Mouse (Mus musculus) embryonic facial prominence, embryonic 13.5 days (tissue): ENCODE data around the gene Wscd1. TPM values are rescaled to one million over a fixed set of nuclear protein-coding genes. Genes with fewer than 3 reads are reported as not detected.
"Not testable (repeated sequence)": the region's sequence is repeated elsewhere in the genome, so short reads cannot be mapped to it uniquely, and the experiment has no call there.

Experiments used
- ATAC-seq: fragments of 200-750 bp; cut with Nextera tagmentation; 2 replicates; pipeline ENCODE4 v1.8.0; 2017; ENCODE audit warnings: low read depth; ENCODE audit not compliant: insufficient number of reproducible peaks, insufficient read depth, low FRiP score, low TSS enrichment
- H3K27ac ChIP-seq: fragments of 300-500 bp; sonication (generic); 2 replicates; pipeline ENCODE4 v1.5.1; 2015; ENCODE audit warnings: moderate library complexity, mild to moderate bottlenecking, inconsistent platforms
- H3K27me3 ChIP-seq: fragments of 300-500 bp; sonication (generic); 2 replicates; pipeline ENCODE4 v1.6.1; 2015; ENCODE audit warnings: mild to moderate bottlenecking, inconsistent platforms
- H3K36me3 ChIP-seq: fragments of 300-500 bp; sonication (generic); 2 replicates; pipeline ENCODE4 v1.6.1; 2015; ENCODE audit warnings: mild to moderate bottlenecking, inconsistent platforms
- H3K4me1 ChIP-seq: fragments of 300-500 bp; sonication (generic); 2 replicates; pipeline ENCODE4 v1.6.1; 2015; ENCODE audit warnings: inconsistent platforms
- H3K4me2 ChIP-seq: fragments of 300-500 bp; sonication (generic); 2 replicates; pipeline ENCODE4 v1.6.1; 2015; ENCODE audit warnings: moderate library complexity, mild to moderate bottlenecking, inconsistent platforms
- H3K4me3 ChIP-seq: fragments of 300-500 bp; sonication (generic); 2 replicates; pipeline ENCODE4 v1.5.1; 2015; ENCODE audit warnings: mild to moderate bottlenecking, inconsistent platforms
- H3K9ac ChIP-seq: fragments of 300-500 bp; sonication (generic); 2 replicates; pipeline ENCODE4 v1.6.1; 2015; ENCODE audit warnings: mild to moderate bottlenecking, inconsistent platforms
- H3K9me3 ChIP-seq: fragments of 300-500 bp; sonication (generic); 2 replicates; pipeline ENCODE4 v1.6.1; 2016; ENCODE audit warnings: inconsistent platforms
- WGBS: fragments of 180-500 bp; shearing (Covaris S2); methylation state at CpG from one replicate; pipeline ENCODE4 v1.1.7; 2015; ENCODE audit warnings: mixed read lengths; 5-methylcytosine and 5-hydroxymethylcytosine counted together
- polyA plus RNA-seq: library from polyadenylated mRNA; unstranded; fragments of >200 nt; fragmentation: Nextera tagmentation; extraction: Ambion mirVana; gene quantifications from 2 replicates; pipeline ENCODE4 v1.2.1, GENCODE M21; 2015

The Wscd1 gene
- polyA plus RNA-seq, 1 experiment from 2014 or later: 6.1 TPM

DNA sequence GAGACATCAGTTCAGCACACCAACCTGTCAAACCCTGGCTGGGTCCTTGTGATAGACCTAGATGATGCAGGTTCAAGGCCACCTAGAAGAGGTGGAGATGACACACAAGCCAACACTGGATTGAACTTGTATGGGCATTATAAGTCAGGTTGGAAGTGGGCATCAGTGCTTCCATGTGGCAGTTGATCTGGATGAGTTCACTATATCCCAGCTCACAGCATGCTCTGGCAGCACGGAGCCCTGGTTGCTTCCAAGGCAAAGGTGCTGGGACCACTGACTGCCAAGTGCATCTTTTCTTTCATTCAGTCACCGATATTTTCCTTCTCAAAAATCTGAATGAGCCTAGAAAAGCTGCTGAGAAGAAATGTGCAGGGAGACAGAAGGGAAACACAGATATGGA lies 58.8 kb downstream of the Wscd1 start:
- Histone ChIP-seq H3K4me2 (no peak overlapping the region), H3K4me3 (no peak overlapping the region), H3K4me1 (no peaks in the 10 kb centered on the region), H3K27ac (no peak overlapping the region), H3K36me3 (no peaks in the 10 kb centered on the region), H3K9me3 (no peaks in the 10 kb centered on the region), H3K27me3 (no peaks in the 10 kb centered on the region), H3K9ac (no peak overlapping the region)
- no peak for ATAC-seq
- 98% methylated on average over 2 of the region's 2 CpGs for WGBS

DNA sequence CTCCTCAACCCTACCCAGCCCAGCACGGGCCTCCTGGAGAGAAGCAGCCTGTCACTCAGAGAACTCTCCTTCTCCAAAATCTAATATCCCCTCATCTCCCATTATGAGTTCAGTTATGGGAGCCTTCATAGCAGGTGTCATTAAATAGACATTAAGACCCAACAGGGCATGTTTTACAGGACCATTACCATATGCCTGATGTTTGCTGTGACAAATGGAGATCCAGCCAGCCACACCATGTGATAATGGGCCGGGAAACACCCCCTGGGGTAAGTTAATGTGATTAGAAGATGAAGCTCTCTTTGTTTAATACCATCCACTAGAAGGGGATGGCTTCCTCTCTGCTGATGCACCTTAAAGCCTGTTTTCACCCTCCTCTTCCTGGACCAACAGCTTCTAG lies 62.1 kb downstream of the Wscd1 start:
- no peaks in the 10 kb centered on the region for H3K4me1 ChIP-seq
- no peaks in the 10 kb centered on the region for H3K27me3 ChIP-seq
- no peaks in the 10 kb centered on the region for H3K9me3 ChIP-seq
- no peak overlapping the region for H3K4me3 ChIP-seq
- WGBS: 70% methylated on average over 2 of the region's 2 CpGs
- H3K9ac ChIP-seq: no peak overlapping the region
- no peak overlapping the region for H3K27ac ChIP-seq
- no peak for ATAC-seq
- no peak overlapping the region for H3K4me2 ChIP-seq
- H3K36me3 ChIP-seq: no peaks in the 10 kb centered on the region

DNA sequence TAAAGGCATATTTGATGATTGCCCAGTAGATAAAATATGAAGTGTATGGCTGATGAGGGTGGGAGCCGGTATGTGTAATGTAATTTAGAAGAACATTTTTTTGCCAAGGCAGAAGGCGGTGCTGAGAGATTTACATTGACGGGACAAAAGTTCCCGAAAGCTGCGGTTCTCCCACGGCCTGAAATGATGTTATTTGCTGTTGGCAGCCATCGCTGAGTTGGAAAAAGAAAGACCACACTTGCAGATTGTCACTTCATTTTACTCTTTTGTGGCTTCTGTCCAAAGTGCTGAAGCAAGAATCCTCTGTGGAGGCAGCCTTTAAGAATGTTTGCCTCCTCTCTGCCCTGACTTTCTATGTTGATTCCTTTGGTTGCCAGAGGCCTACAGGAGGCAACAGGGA lies 63.2 kb downstream of the Wscd1 start:
- H3K9ac ChIP-seq: no peak overlapping the region
- no peak for ATAC-seq
- WGBS: 89% methylated on average over 7 of the region's 7 CpGs
- H3K9me3 ChIP-seq: no peaks in the 10 kb centered on the region
- no peak overlapping the region for H3K4me3 ChIP-seq
- H3K36me3 ChIP-seq: no peaks in the 10 kb centered on the region
- no peaks in the 10 kb centered on the region for H3K4me1 ChIP-seq
- H3K27ac ChIP-seq: no peak overlapping the region
- no peaks in the 10 kb centered on the region for H3K27me3 ChIP-seq
- no peak overlapping the region for H3K4me2 ChIP-seq

DNA sequence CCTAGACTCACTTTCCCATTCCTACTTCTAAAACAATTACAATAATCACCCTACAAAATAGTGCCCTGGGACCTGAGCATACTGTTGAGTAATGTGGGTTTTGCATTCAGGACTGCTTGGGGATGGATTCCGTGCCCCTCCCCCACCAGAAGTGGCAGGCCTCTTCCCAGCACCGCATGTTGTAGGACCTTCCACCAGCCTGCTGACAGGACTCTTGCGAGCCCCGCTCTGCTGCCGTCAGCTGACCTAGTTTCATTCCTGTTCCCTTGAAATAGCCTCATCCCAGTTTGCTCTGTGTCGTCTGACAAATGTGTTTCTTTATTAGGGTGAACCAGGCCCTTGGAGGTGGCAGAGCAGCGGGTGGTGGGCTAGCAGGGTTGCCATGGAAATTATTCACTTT lies 64.8 kb downstream of the Wscd1 start:
- Histone ChIP-seq H3K4me3 (no peak overlapping the region), H3K36me3 (no peaks in the 10 kb centered on the region), H3K9me3 (no peaks in the 10 kb centered on the region), H3K27me3 (no peaks in the 10 kb centered on the region), H3K4me1 (no peaks in the 10 kb centered on the region), H3K9ac (no peak overlapping the region), H3K27ac (no peak overlapping the region), H3K4me2 (no peak overlapping the region)
- ATAC-seq: no peak
- 72% methylated on average over 7 of the region's 7 CpGs for WGBS

DNA sequence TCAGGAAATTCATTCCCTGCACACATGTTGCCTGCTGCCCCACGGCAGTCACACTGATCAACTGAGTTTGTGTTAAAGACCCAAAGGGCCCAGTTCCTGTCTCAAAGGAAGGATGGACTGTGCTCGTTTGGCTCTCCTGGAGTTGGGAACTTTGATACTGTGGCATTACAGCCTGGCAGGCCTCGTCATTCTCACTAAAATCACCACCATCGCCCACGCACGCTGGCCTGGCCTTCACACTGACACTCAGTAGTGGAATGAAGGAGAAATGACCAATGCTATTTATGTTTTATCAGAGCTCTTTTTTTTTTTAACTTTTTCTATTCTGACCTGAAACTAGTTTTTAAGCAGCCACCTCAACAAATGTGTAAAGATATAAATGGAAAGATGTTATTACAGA lies 65.6 kb downstream of the Wscd1 start:
- Histone ChIP-seq H3K9me3 (no peaks in the 10 kb centered on the region), H3K27me3 (no peaks in the 10 kb centered on the region), H3K4me1 (no peaks in the 10 kb centered on the region), H3K4me3 (no peak overlapping the region), H3K36me3 (no peaks in the 10 kb centered on the region), H3K9ac (no peak overlapping the region), H3K4me2 (no peak overlapping the region), H3K27ac (no peak overlapping the region)
- 82% methylated on average over 6 of the region's 6 CpGs for WGBS
- ATAC-seq: no peak

DNA sequence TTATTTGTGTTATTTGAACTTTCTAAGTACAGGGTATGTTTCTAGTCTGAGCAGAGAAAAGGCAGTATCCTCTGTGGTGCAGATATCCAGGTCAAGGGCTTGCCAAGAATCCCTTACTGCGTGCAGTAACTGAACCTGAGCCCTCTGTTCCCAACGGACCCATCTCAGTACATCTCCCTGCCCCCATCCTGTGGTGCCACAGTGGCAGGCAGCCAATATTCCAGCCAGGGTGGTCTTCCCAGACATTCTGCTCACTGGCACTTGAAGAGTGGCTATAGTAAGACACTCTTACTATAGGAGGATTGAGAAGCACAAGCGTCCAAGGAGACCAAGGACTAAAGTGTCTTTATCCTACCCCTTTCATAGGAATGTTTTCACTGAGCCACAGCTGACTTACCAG lies 67.2 kb downstream of the Wscd1 start:
- Histone ChIP-seq H3K4me2 (no peak overlapping the region), H3K4me3 (no peak overlapping the region), H3K4me1 (no peaks in the 10 kb centered on the region), H3K9ac (no peak overlapping the region), H3K9me3 (no peaks in the 10 kb centered on the region), H3K27me3 (no peaks in the 10 kb centered on the region), H3K36me3 (no peaks in the 10 kb centered on the region), H3K27ac (no peak overlapping the region)
- WGBS: 73% methylated on average over 3 of the region's 3 CpGs
- ATAC-seq: no peak

DNA sequence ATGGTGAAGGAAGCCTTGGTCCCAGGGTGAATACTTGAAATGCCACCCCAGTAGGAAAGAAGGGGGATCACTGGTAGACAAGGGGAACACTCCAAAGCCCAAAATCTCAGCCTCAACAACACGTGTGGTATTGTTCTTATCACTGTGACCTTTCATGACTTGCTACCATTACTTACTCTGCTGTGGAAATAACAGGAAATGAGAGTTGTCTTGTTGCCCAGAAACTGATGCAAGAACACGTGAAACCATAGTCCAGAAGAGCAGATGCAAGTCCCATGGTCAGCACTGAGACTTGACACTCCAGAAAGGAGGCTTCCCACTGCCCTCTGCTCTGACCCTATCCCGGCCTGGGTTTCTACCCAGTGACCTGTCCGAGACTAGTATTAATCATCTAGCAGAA lies 67.6 kb downstream of the Wscd1 start:
- ATAC-seq: no peak
- WGBS: 74% methylated on average over 4 of the region's 4 CpGs
- H3K4me2 ChIP-seq: no peak overlapping the region

DNA sequence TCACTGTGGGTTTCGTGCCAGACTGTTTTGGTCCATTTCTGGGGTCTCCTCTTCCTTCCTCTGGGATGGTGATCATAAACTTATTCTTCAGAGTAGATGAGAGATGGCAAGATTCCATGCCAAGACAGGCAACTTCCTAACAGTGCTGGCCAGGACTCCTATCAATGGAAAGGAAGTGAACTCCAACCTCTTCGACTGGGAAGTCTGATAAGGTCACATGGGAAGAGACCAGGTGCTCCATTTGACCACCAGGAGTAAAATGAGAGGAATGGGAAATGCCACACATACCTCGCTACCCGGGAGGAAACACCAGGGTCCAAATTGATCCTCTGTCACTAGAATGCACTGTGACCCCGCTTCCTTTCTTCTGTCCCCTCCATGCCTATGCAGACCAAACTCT lies 68.4 kb downstream of the Wscd1 start:
- no peak overlapping the region for H3K27ac ChIP-seq
- no peak overlapping the region for H3K4me3 ChIP-seq
- H3K4me2 ChIP-seq: no peak overlapping the region
- H3K27me3 ChIP-seq: no peaks in the 10 kb centered on the region
- H3K36me3 ChIP-seq: no peaks in the 10 kb centered on the region
- no peaks in the 10 kb centered on the region for H3K4me1 ChIP-seq
- no peak overlapping the region for H3K9ac ChIP-seq
- ATAC-seq: no peak
- no peaks in the 10 kb centered on the region for H3K9me3 ChIP-seq
- 60% methylated on average over 5 of the region's 5 CpGs for WGBS

More for the DNA sequence above, 67.6 kb downstream of the Wscd1 start:
- Histone ChIP-seq H3K9me3 (no peaks in the 10 kb centered on the region), H3K27ac (no peak overlapping the region), H3K4me3 (no peak overlapping the region), H3K9ac (no peak overlapping the region), H3K36me3 (no peaks in the 10 kb centered on the region), H3K27me3 (no peaks in the 10 kb centered on the region), H3K4me1 (no peaks in the 10 kb centered on the region)

DNA sequence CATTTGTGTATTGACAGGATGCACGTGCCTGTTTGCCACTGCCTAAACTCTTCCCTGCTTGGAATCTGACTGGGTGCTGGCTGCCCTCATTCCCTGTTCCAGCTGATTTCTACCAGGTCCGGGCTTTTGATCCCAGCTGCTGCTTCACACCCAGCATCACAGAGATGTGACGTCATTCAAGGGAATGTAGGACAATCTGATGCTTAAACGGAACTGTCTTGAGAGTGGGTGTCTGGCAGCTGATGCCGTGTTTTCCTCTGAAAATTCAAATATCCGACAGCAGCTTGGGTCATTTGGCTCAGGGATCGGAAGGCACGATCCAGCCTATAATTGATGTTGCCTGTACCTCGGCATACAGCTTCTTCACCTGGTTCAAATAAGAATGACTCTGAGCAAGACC lies 70.2 kb downstream of the Wscd1 start:
- no peak overlapping the region for H3K27ac ChIP-seq
- H3K27me3 ChIP-seq: no peaks in the 10 kb centered on the region
- H3K4me2 ChIP-seq: no peak overlapping the region
- ATAC-seq: no peak
- H3K9me3 ChIP-seq: no peaks in the 10 kb centered on the region
- H3K36me3 ChIP-seq: no peaks in the 10 kb centered on the region
- 73% methylated on average over 9 of the region's 9 CpGs for WGBS
- no peaks in the 10 kb centered on the region for H3K4me1 ChIP-seq
- no peak overlapping the region for H3K4me3 ChIP-seq
- H3K9ac ChIP-seq: no peak overlapping the region

DNA sequence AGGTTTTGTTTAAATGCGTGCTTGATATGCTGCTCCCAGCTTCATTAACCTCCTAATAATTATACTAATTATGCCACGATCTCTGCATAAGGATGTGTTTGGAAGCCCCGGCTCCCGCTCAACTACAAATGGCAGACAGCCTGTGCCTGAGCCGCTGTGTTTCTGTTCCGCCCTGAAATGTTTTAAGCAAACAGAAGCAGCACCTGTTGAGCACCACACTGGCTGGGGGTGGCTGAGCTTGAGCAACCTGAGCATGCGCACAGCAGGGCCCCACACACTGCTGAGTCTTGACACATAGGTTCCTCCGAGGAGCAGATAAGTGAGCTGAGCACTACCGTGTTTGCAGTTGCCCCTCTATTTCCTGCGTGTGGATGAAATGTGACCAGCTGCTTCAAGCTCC lies 71.1 kb downstream of the Wscd1 start:
- no peaks in the 10 kb centered on the region for H3K27me3 ChIP-seq
- H3K27ac ChIP-seq: no peak overlapping the region
- ATAC-seq: no peak
- no peaks in the 10 kb centered on the region for H3K36me3 ChIP-seq
- H3K9ac ChIP-seq: no peak overlapping the region
- H3K4me3 ChIP-seq: no peak overlapping the region
- H3K4me1 ChIP-seq: no peaks in the 10 kb centered on the region
- 46% methylated on average over 10 of the region's 10 CpGs for WGBS
- no peak overlapping the region for H3K4me2 ChIP-seq
- no peaks in the 10 kb centered on the region for H3K9me3 ChIP-seq

DNA sequence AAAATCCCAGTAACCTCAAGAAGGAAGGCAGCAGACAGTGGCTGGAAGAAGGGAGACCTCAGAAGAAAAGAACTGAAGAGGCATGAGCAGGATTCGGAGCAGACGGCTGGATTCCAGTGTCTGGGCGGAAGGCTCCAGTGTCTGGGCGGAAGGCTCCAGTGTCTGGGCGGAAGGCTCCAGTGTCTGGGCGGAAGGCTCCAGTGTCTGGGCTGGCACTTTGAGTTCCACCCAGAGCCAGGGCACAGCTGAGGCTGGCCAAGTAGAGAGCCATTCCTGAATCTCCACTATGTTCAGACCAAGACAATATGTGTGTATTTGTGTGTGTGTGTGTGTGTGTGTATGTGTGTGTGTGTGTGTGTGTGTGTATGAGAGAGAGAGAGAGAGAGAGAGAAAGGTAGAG lies 71.8 kb downstream of the Wscd1 start:
- not testable (repeated sequence) for H3K4me1 ChIP-seq

DNA sequence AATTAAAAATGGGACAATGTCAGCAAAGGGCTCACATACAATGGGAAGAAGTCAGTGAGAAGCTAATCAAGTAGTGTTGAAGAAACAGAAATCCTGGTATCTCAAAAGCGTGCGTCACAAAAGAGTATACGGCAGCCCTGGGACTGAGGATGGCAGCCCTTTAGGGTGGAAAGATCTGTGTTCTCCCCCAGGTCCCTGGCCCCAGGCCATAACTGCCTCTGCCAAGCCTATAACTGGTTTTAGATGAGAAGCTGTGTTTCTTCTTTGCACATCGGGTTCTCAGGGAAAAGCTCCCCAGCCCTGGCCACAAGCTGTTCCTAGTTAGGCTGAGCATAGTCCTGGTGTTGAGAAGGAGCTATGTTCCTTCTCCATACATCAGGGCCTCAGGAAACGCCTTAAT lies 72.3 kb downstream of the Wscd1 start:
- no peaks in the 10 kb centered on the region for H3K9me3 ChIP-seq
- WGBS: 84% methylated on average over 5 of the region's 5 CpGs
- ATAC-seq: no peak

More for the DNA sequence above, 71.8 kb downstream of the Wscd1 start:
- WGBS: 75% methylated on average over 6 of the region's 6 CpGs
- not testable (repeated sequence) for H3K4me3 ChIP-seq, H3K9ac ChIP-seq, H3K9me3 ChIP-seq, H3K27ac ChIP-seq, H3K4me2 ChIP-seq, H3K27me3 ChIP-seq, ATAC-seq, H3K36me3 ChIP-seq

DNA sequence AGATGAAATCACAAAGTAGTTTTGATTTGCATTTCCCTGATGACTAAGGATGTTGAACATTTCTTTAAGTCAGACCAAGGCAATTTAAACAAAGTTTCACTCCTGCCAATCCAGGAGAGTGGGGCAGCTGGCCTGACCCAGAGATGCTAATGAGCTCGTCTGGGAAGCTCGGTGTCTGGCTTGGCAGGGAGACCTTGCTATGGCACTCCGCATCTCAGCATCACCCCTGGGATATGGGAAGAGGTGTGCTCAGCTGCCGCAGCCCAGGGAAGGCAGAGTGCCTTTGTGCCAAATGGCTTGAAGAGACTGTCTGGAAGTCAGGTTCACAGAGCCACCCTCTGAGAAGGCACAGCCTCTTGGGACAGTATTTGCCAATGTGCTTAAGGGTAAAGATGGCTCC lies 75.3 kb downstream of the Wscd1 start:
- Histone ChIP-seq H3K36me3 (no peaks in the 10 kb centered on the region), H3K4me3 (no peak overlapping the region), H3K4me1 (no peaks in the 10 kb centered on the region), H3K27me3 (no peaks in the 10 kb centered on the region), H3K9ac (no peak overlapping the region), H3K9me3 (no peaks in the 10 kb centered on the region), H3K4me2 (no peak overlapping the region), H3K27ac (no peak overlapping the region)
- 75% methylated on average over 4 of the region's 4 CpGs for WGBS
- ATAC-seq: no peak

More for the DNA sequence above, 72.3 kb downstream of the Wscd1 start:
- Histone ChIP-seq H3K4me2 (no peak overlapping the region), H3K4me3 (no peak overlapping the region), H3K27ac (no peak overlapping the region), H3K36me3 (no peaks in the 10 kb centered on the region), H3K9ac (no peak overlapping the region), H3K4me1 (no peaks in the 10 kb centered on the region), H3K27me3 (no peaks in the 10 kb centered on the region)
